Mouse (Mus musculus): Measurements from ENCODE around the gene Mypn. TPM values are rescaled to one million over a fixed set of nuclear protein-coding genes. Genes with fewer than 3 reads are reported as not detected.

Mypn gene
- polyA plus RNA-seq, 1 experiment: 1.9 TPM

DNA sequence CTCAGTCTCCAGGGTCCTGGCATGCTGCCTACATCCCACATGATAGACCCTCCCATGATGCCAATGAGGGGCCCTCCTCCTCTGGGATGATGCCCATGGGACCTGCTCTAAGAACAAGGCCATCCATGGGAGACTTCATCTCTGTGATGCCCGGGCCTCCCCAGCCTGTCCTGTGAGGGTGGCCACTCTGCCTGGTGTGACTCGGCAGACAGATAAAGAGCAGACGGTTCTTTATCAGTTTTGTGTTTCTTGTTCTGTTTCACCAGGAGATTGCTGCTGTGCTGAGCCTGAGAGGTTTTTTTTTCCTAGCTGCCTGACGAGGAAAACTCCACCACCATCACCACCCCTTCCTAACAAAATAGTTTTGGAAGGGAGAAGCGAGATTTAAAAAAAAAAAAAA is 42.5 kb downstream of the Mypn start:
- DNase-seq: no peak
- WGBS: 45% methylated on average over 5 of the region's 5 CpGs

DNA sequence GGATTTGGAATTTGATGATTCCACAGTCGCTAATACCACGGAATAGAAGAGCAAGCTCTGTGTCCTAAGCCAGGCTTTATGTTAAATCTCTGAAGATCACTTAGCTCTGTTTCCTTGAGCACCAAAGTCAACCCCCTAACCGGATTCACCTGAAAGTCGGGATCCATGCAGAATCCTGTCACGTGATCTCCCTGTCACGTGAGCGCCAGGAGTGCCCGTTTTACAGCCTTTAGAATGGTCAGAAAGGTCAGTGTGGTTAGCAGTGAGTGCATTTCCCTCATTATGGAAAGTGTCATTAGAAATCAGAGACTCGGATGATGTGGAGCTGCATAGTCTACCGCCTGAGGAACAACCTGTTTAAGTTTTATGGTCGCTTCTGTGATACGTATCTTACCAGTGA is 43.1 kb downstream of the Mypn start:
- 73% methylated on average over 12 of the region's 12 CpGs for WGBS

More for the DNA sequence above, 42.5 kb downstream of the Mypn start:
- TF ChIP-seq POLR2A (IDR thresholded peaks at IDR 0.05; ENCODE audit: borderline replicate concordance, insufficient read depth, low read length): no peak
- no peak for TF ChIP-seq CTCF (IDR thresholded peaks at IDR 0.05; ENCODE audit: borderline replicate concordance, insufficient read depth, low read depth, low read length)
- no peak overlapping the region for H3K4me3 ChIP-seq (replicated peaks; ENCODE audit: insufficient read depth, low read depth, low read length)
- no peaks in the 10 kb centered on the region for H3K4me1 ChIP-seq (ENCODE audit: control insufficient read depth, insufficient read depth, low read length)
- H3K27ac ChIP-seq (ENCODE audit: insufficient read depth, low read length): no peak overlapping the region
- H3K27me3 ChIP-seq (ENCODE audit: control insufficient read depth, insufficient read depth, low read length): no peaks in the 10 kb centered on the region

DNA sequence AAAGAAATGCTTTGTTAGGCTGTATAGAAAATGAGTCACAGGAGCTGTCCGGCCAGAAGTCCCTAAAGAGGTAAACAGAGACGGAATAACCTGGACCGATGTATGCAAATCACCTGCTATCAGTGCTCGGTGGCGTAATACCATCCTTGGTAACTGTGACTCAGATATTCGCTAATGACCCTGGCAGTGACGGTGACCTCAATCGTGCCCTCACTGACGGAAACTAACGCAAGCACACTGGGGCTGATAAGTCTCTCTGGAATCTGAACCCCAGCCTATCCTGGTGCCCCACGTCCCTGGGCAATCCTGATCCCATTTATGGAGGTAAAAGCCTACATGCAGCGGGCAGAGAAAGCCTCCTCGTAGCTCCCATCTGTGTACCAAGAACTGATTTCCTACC is 45.6 kb downstream of the Mypn start:
- no peak for DNase-seq
- H3K27ac ChIP-seq (ENCODE audit: insufficient read depth, low read length): no peak overlapping the region
- no peak for TF ChIP-seq POLR2A (IDR thresholded peaks at IDR 0.05; ENCODE audit: borderline replicate concordance, insufficient read depth, low read length)
- TF ChIP-seq CTCF (IDR thresholded peaks at IDR 0.05; ENCODE audit: borderline replicate concordance, insufficient read depth, low read depth, low read length): no peak
- WGBS: 84% methylated on average over 13 of the region's 13 CpGs
- no peak overlapping the region for H3K4me3 ChIP-seq (replicated peaks; ENCODE audit: insufficient read depth, low read depth, low read length)
- H3K4me1 ChIP-seq (ENCODE audit: control insufficient read depth, insufficient read depth, low read length): no peaks in the 10 kb centered on the region
- no peaks in the 10 kb centered on the region for H3K27me3 ChIP-seq (ENCODE audit: control insufficient read depth, insufficient read depth, low read length)

More for the DNA sequence above, 43.1 kb downstream of the Mypn start:
- DNase-seq: no peak
- no peak for TF ChIP-seq CTCF (IDR thresholded peaks at IDR 0.05; ENCODE audit: borderline replicate concordance, insufficient read depth, low read depth, low read length)
- TF ChIP-seq POLR2A (IDR thresholded peaks at IDR 0.05; ENCODE audit: borderline replicate concordance, insufficient read depth, low read length): no peak
- H3K27ac ChIP-seq (ENCODE audit: insufficient read depth, low read length): no peak overlapping the region
- H3K4me1 ChIP-seq (ENCODE audit: control insufficient read depth, insufficient read depth, low read length): no peaks in the 10 kb centered on the region
- no peak overlapping the region for H3K4me3 ChIP-seq (replicated peaks; ENCODE audit: insufficient read depth, low read depth, low read length)
- no peaks in the 10 kb centered on the region for H3K27me3 ChIP-seq (ENCODE audit: control insufficient read depth, insufficient read depth, low read length)

DNA sequence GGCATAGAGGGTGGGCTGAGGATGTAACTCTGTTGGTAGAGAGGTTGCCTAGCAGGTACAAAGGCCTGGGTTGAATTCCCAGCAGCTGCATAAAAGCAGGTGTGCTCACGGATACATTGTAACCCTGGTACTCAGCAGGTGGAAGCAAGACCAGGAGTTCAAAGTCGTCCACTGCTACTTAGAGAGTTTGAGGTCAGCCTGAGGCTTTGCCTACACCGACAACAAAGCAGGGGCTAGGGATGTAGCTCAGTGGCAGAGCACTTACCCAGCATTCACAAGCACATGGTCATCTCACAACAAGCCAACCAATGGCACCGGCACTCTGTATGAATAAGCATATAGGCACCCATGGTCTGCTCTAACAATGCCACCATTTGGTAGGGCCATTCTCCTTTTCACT is 46.3 kb downstream of the Mypn start:
- no peaks in the 10 kb centered on the region for H3K27me3 ChIP-seq (ENCODE audit: control insufficient read depth, insufficient read depth, low read length)
- TF ChIP-seq POLR2A (IDR thresholded peaks at IDR 0.05; ENCODE audit: borderline replicate concordance, insufficient read depth, low read length) (no peak), CTCF (IDR thresholded peaks at IDR 0.05; ENCODE audit: borderline replicate concordance, insufficient read depth, low read depth, low read length) (no peak)
- WGBS: 88% methylated on average over 4 of the region's 4 CpGs
- H3K27ac ChIP-seq (ENCODE audit: insufficient read depth, low read length): no peak overlapping the region
- DNase-seq: no peak
- H3K4me1 ChIP-seq (ENCODE audit: control insufficient read depth, insufficient read depth, low read length): no peaks in the 10 kb centered on the region
- H3K4me3 ChIP-seq (replicated peaks; ENCODE audit: insufficient read depth, low read depth, low read length): no peak overlapping the region

DNA sequence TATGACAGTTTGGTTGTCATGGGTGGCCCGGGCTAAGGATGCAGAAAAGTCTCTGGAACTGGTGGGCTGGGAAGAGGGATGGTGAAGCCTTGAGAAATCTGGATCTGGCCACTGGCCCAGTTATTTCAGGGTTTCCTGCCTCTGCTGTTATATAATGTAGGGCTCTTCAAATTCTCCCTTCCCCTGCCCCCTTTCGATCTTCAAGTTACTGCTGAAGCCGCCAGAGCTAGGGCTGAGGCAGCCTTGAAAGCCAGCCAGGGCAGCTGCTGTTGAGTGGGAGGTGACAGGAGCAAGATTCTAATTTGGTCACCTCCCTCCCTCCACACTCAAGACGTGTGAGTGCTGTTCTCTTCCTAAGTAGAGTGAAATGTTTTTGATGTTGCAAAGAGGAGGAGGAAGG is 46.8 kb downstream of the Mypn start:
- no peak for DNase-seq
- no peak for TF ChIP-seq POLR2A (IDR thresholded peaks at IDR 0.05; ENCODE audit: borderline replicate concordance, insufficient read depth, low read length)
- no peak for TF ChIP-seq CTCF (IDR thresholded peaks at IDR 0.05; ENCODE audit: borderline replicate concordance, insufficient read depth, low read depth, low read length)
- H3K27ac ChIP-seq (ENCODE audit: insufficient read depth, low read length): no peak overlapping the region
- no peaks in the 10 kb centered on the region for H3K4me1 ChIP-seq (ENCODE audit: control insufficient read depth, insufficient read depth, low read length)
- no peak overlapping the region for H3K4me3 ChIP-seq (replicated peaks; ENCODE audit: insufficient read depth, low read depth, low read length)
- WGBS: 33% methylated on average over 4 of the region's 4 CpGs
- no peaks in the 10 kb centered on the region for H3K27me3 ChIP-seq (ENCODE audit: control insufficient read depth, insufficient read depth, low read length)

DNA sequence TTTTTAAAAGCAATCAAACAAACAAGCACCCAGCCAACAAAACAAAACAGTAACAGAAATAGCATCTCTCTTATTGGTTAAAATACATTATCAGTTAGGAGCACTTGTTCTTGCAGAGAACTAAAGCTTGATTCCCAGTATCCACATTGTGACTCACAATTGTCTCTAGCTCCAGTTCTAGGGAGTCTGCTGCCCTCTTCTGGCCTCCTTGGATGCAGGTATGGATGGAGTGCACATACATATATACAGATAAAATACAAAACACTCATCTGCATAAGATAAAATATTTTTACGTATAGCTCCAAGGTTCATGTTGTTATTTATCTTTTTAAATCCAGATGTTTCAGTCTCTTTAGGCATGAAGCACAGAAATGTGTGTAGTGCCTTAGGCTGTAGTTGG is 47.4 kb downstream of the Mypn start:
- no peak for DNase-seq
- H3K4me1 ChIP-seq (ENCODE audit: control insufficient read depth, insufficient read depth, low read length): no peaks in the 10 kb centered on the region
- TF ChIP-seq POLR2A (IDR thresholded peaks at IDR 0.05; ENCODE audit: borderline replicate concordance, insufficient read depth, low read length): no peak
- TF ChIP-seq CTCF (IDR thresholded peaks at IDR 0.05; ENCODE audit: borderline replicate concordance, insufficient read depth, low read depth, low read length): no peak
- WGBS: 100% methylated on average over 1 of the region's 1 CpGs
- no peak overlapping the region for H3K4me3 ChIP-seq (replicated peaks; ENCODE audit: insufficient read depth, low read depth, low read length)
- no peaks in the 10 kb centered on the region for H3K27me3 ChIP-seq (ENCODE audit: control insufficient read depth, insufficient read depth, low read length)
- H3K27ac ChIP-seq (ENCODE audit: insufficient read depth, low read length): no peak overlapping the region

DNA sequence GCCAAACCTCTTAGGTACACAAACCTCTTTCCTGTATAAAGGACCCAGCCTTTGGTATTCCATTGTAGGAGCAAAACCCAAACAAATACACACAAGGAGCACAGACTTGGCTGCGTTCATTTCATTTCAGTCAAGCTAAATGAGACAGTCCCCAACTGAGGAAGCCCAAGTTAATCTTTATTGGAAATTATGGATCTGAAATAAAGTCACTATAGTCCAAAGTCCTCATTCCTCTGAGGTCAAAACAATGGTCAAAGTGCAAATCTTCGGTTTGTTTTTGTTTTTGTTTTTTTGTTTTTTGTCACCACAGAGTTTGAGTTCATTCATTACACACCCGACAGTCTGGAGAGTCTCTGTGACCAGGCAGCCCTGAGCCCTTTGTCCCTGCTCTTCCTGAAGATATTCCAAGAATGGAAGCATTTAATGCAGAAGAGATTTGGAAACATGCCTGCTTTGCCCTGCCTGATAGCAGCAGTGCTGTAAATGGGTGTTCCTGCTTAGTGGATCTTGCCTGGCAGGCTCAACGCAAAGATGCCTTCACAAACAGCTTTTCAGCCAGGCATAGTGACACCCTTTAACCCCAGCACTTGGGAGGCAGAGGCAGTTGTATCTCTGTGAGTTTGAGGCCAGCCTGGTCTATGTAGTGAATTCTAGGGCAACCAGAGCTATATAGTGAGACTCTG is 47.9 kb downstream of the Mypn start:
- no peak for TF ChIP-seq CTCF (IDR thresholded peaks at IDR 0.05; ENCODE audit: borderline replicate concordance, insufficient read depth, low read depth, low read length)
- TF ChIP-seq POLR2A (IDR thresholded peaks at IDR 0.05; ENCODE audit: borderline replicate concordance, insufficient read depth, low read length): no peak
- DNase-seq: no peak
- 73% methylated on average over 4 of the region's 4 CpGs for WGBS
- Histone ChIP-seq H3K27me3 (ENCODE audit: control insufficient read depth, insufficient read depth, low read length) (no peaks in the 10 kb centered on the region), H3K27ac (ENCODE audit: insufficient read depth, low read length) (no peak overlapping the region), H3K4me3 (replicated peaks; ENCODE audit: insufficient read depth, low read depth, low read length) (no peak overlapping the region), H3K4me1 (ENCODE audit: control insufficient read depth, insufficient read depth, low read length) (no peaks in the 10 kb centered on the region)

DNA sequence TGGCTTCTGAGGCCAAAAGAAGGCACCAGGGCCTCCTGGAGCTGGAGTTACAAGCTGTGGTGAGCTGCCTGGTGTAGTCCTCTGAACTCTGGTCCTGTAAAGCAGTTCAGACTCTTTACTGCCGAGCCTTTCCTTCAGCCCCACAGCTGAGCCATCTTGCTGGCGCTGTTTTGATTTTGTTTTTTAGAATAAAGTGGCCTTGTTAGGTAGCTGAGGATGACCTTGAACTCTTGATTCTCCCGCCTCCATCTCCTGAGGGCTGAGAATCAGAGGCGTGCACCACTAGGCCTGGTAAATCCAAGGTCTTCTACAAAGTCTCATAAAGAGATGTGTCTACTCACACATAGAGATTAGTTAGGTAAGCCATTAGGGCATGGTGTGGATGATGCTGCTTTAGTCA is 49.0 kb downstream of the Mypn start:
- WGBS: 90% methylated on average over 4 of the region's 4 CpGs
- Histone ChIP-seq H3K4me1 (ENCODE audit: control insufficient read depth, insufficient read depth, low read length) (no peaks in the 10 kb centered on the region), H3K27me3 (ENCODE audit: control insufficient read depth, insufficient read depth, low read length) (no peaks in the 10 kb centered on the region), H3K4me3 (replicated peaks; ENCODE audit: insufficient read depth, low read depth, low read length) (no peak overlapping the region), H3K27ac (ENCODE audit: insufficient read depth, low read length) (no peak overlapping the region)
- TF ChIP-seq POLR2A (IDR thresholded peaks at IDR 0.05; ENCODE audit: borderline replicate concordance, insufficient read depth, low read length) (no peak), CTCF (IDR thresholded peaks at IDR 0.05; ENCODE audit: borderline replicate concordance, insufficient read depth, low read depth, low read length) (no peak)
- no peak for DNase-seq

Data from cerebellum, adult 2 months (tissue).